Mouse (Mus musculus): ENCODE measurements around the gene Gm15155.

GRCm38 (mm10) chrX:155645975-155646374 is 21.4 kb downstream of the Gm15155 start:
- TF ChIP-seq CTCF (IDR thresholded peaks at IDR 0.05; ENCODE audit: extremely low read depth, insufficient read depth, low read length) (no peak), POLR2A (IDR thresholded peaks at IDR 0.05; ENCODE audit: extremely low read depth, insufficient read depth, low read length) (no peak)

All from cortical plate, adult 2 months (tissue).